Mouse (Mus musculus): ENCODE measurements around the gene Nptx1.

Gene Nptx1

GRCm38 (mm10) chr11:119566188-119566587 is 18.6 kb upstream of the Nptx1 start:
- H3K4me3 ChIP-seq (replicated peaks; ENCODE audit: low read length): no peak overlapping the region; the same call in 1 of the 2 replicates
- no peaks in the 10 kb centered on the region for H3K9me3 ChIP-seq (ENCODE audit: low read length)
- H3K27me3 ChIP-seq (ENCODE audit: insufficient read depth, low read length): peaks cover 54% of the 10 kb centered on the region
- H3K36me3 ChIP-seq (ENCODE audit: insufficient read depth, low read length): no peaks in the 10 kb centered on the region
- peaks cover 44% of the 10 kb centered on the region for H3K4me1 ChIP-seq (replicated peaks; ENCODE audit: low read depth, low read length)
- no peak for TF ChIP-seq CTCF (conservative IDR thresholded peaks at IDR 0.05; ENCODE audit: low read length)
- TF ChIP-seq NANOG (IDR thresholded peaks at IDR 0.05; ENCODE audit: borderline replicate concordance, low read length): no peak
- no peak for TF ChIP-seq POU5F1 (IDR thresholded peaks at IDR 0.05; ENCODE audit: borderline replicate concordance, low read length)

- H3K27me3 ChIP-seq (ENCODE audit: insufficient read depth, low read length): peaks cover 54% of the 10 kb centered on the region
- H3K4me3 ChIP-seq (replicated peaks; ENCODE audit: low read length): peak overlapping the region; percentile 51; the same call in 1 of the 2 replicates
- no peaks in the 10 kb centered on the region for H3K9me3 ChIP-seq (ENCODE audit: low read length)
- H3K36me3 ChIP-seq (ENCODE audit: insufficient read depth, low read length): no peaks in the 10 kb centered on the region
- TF ChIP-seq CTCF (conservative IDR thresholded peaks at IDR 0.05; ENCODE audit: low read length) (no peak), POU5F1 (IDR thresholded peaks at IDR 0.05; ENCODE audit: borderline replicate concordance, low read length) (no peak), NANOG (IDR thresholded peaks at IDR 0.05; ENCODE audit: borderline replicate concordance, low read length) (no peak)
- peaks cover 39% of the 10 kb centered on the region for H3K4me1 ChIP-seq (replicated peaks; ENCODE audit: low read depth, low read length)
These were observed 18.1 kb upstream of the Nptx1 start for GRCm38 (mm10) chr11:119565684-119566083.

- TF ChIP-seq CTCF (conservative IDR thresholded peaks at IDR 0.05; ENCODE audit: low read length): no peak
- TF ChIP-seq NANOG (IDR thresholded peaks at IDR 0.05; ENCODE audit: borderline replicate concordance, low read length): no peak
- TF ChIP-seq POU5F1 (IDR thresholded peaks at IDR 0.05; ENCODE audit: borderline replicate concordance, low read length): no peak
- peaks cover 39% of the 10 kb centered on the region for H3K4me1 ChIP-seq (replicated peaks; ENCODE audit: low read depth, low read length)
- peaks cover 54% of the 10 kb centered on the region for H3K27me3 ChIP-seq (ENCODE audit: insufficient read depth, low read length)
- no peaks in the 10 kb centered on the region for H3K9me3 ChIP-seq (ENCODE audit: low read length)
- no peaks in the 10 kb centered on the region for H3K36me3 ChIP-seq (ENCODE audit: insufficient read depth, low read length)
- H3K4me3 ChIP-seq (replicated peaks; ENCODE audit: low read length): no peak overlapping the region
These were observed 17.5 kb upstream of the Nptx1 start for GRCm38 (mm10) chr11:119565021-119565420.

GRCm38 (mm10) chr11:119564383-119564782 is 16.8 kb upstream of the Nptx1 start:
- peaks cover 59% of the 10 kb centered on the region for H3K27me3 ChIP-seq (ENCODE audit: insufficient read depth, low read length)
- no peaks in the 10 kb centered on the region for H3K9me3 ChIP-seq (ENCODE audit: low read length)
- H3K4me1 ChIP-seq (replicated peaks; ENCODE audit: low read depth, low read length): peaks cover 45% of the 10 kb centered on the region
- TF ChIP-seq CTCF (conservative IDR thresholded peaks at IDR 0.05; ENCODE audit: low read length) (no peak), POU5F1 (IDR thresholded peaks at IDR 0.05; ENCODE audit: borderline replicate concordance, low read length) (no peak), NANOG (IDR thresholded peaks at IDR 0.05; ENCODE audit: borderline replicate concordance, low read length) (no peak)
- H3K36me3 ChIP-seq (ENCODE audit: insufficient read depth, low read length): no peaks in the 10 kb centered on the region
- H3K4me3 ChIP-seq (replicated peaks; ENCODE audit: low read length): peak overlapping the region; percentile 37; the same call in 1 of the 2 replicates

GRCm38 (mm10) chr11:119563166-119563565 is 15.6 kb upstream of the Nptx1 start:
- Histone ChIP-seq H3K36me3 (ENCODE audit: insufficient read depth, low read length) (no peaks in the 10 kb centered on the region), H3K9me3 (ENCODE audit: low read length) (no peaks in the 10 kb centered on the region), H3K4me1 (replicated peaks; ENCODE audit: low read depth, low read length) (peaks cover 56% of the 10 kb centered on the region), H3K27me3 (ENCODE audit: insufficient read depth, low read length) (peaks cover 58% of the 10 kb centered on the region), H3K4me3 (replicated peaks; ENCODE audit: low read length) (no peak overlapping the region)
- no peak for TF ChIP-seq POU5F1 (IDR thresholded peaks at IDR 0.05; ENCODE audit: borderline replicate concordance, low read length)
- no peak for TF ChIP-seq NANOG (IDR thresholded peaks at IDR 0.05; ENCODE audit: borderline replicate concordance, low read length)
- TF ChIP-seq CTCF (conservative IDR thresholded peaks at IDR 0.05; ENCODE audit: low read length): no peak

- Histone ChIP-seq H3K9me3 (ENCODE audit: low read length) (no peaks in the 10 kb centered on the region), H3K4me3 (replicated peaks; ENCODE audit: low read length) (no peak overlapping the region), H3K4me1 (replicated peaks; ENCODE audit: low read depth, low read length) (peaks cover 65% of the 10 kb centered on the region), H3K27me3 (ENCODE audit: insufficient read depth, low read length) (peaks cover 55% of the 10 kb centered on the region), H3K36me3 (ENCODE audit: insufficient read depth, low read length) (no peaks in the 10 kb centered on the region)
- TF ChIP-seq CTCF (conservative IDR thresholded peaks at IDR 0.05; ENCODE audit: low read length): no peak
- TF ChIP-seq POU5F1 (IDR thresholded peaks at IDR 0.05; ENCODE audit: borderline replicate concordance, low read length): no peak
- TF ChIP-seq NANOG (IDR thresholded peaks at IDR 0.05; ENCODE audit: borderline replicate concordance, low read length): no peak
These were observed 14.7 kb upstream of the Nptx1 start for GRCm38 (mm10) chr11:119562286-119562685.

- Histone ChIP-seq H3K4me3 (replicated peaks; ENCODE audit: low read length) (no peak overlapping the region), H3K9me3 (ENCODE audit: low read length) (no peaks in the 10 kb centered on the region), H3K36me3 (ENCODE audit: insufficient read depth, low read length) (no peaks in the 10 kb centered on the region), H3K27me3 (ENCODE audit: insufficient read depth, low read length) (peaks cover 61% of the 10 kb centered on the region), H3K4me1 (replicated peaks; ENCODE audit: low read depth, low read length) (peaks cover 43% of the 10 kb centered on the region)
- TF ChIP-seq POU5F1 (IDR thresholded peaks at IDR 0.05; ENCODE audit: borderline replicate concordance, low read length) (no peak), CTCF (conservative IDR thresholded peaks at IDR 0.05; ENCODE audit: low read length) (no peak), NANOG (IDR thresholded peaks at IDR 0.05; ENCODE audit: borderline replicate concordance, low read length) (no peak)
These were observed 11.5 kb upstream of the Nptx1 start for GRCm38 (mm10) chr11:119558870-119559610.

- Histone ChIP-seq H3K4me1 (replicated peaks; ENCODE audit: low read depth, low read length) (peaks cover 36% of the 10 kb centered on the region), H3K27me3 (ENCODE audit: insufficient read depth, low read length) (peaks cover 60% of the 10 kb centered on the region), H3K36me3 (ENCODE audit: insufficient read depth, low read length) (no peaks in the 10 kb centered on the region), H3K4me3 (replicated peaks; ENCODE audit: low read length) (no peak overlapping the region), H3K9me3 (ENCODE audit: low read length) (no peaks in the 10 kb centered on the region)
- TF ChIP-seq CTCF (conservative IDR thresholded peaks at IDR 0.05; ENCODE audit: low read length) (no peak), POU5F1 (IDR thresholded peaks at IDR 0.05; ENCODE audit: borderline replicate concordance, low read length) (no peak), NANOG (IDR thresholded peaks at IDR 0.05; ENCODE audit: borderline replicate concordance, low read length) (no peak)
These were observed 10.7 kb upstream of the Nptx1 start for GRCm38 (mm10) chr11:119557940-119558869.

Measured in E14TG2a.4 (cell line).